Comparison of ENCODE assay signal across 12 mouse cellular contexts in genomic region chr10:77214586-77214985, GRCm38 (mm10). TPM values are rescaled to one million over a fixed set of nuclear protein-coding genes. Genes with fewer than 3 reads are reported as not detected.
DNase-seq lines count a peak whose midpoint lies in the region; ATAC-seq and TF ChIP-seq lines count a peak whose summit lies in the region.
"Had no signal": no experiment of that assay in that cellular context is flagged by ENCODE, and none has a peak within 500 bp of the region (broad histone marks: within the 10 kb centered on the region; RNA-seq: fewer than 3 reads in every experiment).

No protein-coding gene starts in this region.

- peaks cover 58% of the 10 kb centered on the region for H3K4me1 ChIP-seq in heart, embryonic 11.5 days (ENCODE audit: control insufficient read depth, insufficient read depth, low read length)
- peaks cover 7 to 10% of the 10 kb centered on the region in 2 experiments; a peak in 2 of 4 replicates for H3K4me1 ChIP-seq in ES-E14 (ENCODE audit: control insufficient read depth in 2 of 2, insufficient read depth in 2 of 2, low read length in 2 of 2, poor library complexity in 1 of 2)
- H3K4me1 ChIP-seq in brown adipose tissue, adult 24 weeks (ENCODE audit: control insufficient read depth, insufficient read depth, insufficient read length, low read length): peaks cover 14% of the 10 kb centered on the region

- 0 out of 2 replicates have a peak overlapping the region, but pooled peaks have one; percentile 29 for H3K27ac ChIP-seq in heart, embryonic 11.5 days (ENCODE audit: low read depth, low read length)
- no peak overlapping the region for H3K27ac ChIP-seq in ES-E14 (ENCODE audit: insufficient read depth, low read depth, low read length, poor library complexity, severe bottlenecking)
- H3K27ac ChIP-seq in brown adipose tissue, adult 24 weeks (replicated peaks; ENCODE audit: low read depth, low read length): peak overlapping the region; percentile 24; the same call in 1 of the 2 replicates

- intact Hi-C loops in heart, postnatal 10 days (cut with DNase I): no loop called here
- intact Hi-C loops in left cerebral cortex, postnatal 14 days (cut with DNase I): no loop called here

- H3K9ac ChIP-seq in heart, embryonic 11.5 days (ENCODE audit: low read depth, low read length): no peak overlapping the region
- no peak overlapping the region for H3K9ac ChIP-seq in ES-E14 (ENCODE audit: insufficient read depth, low read depth, low read length, poor library complexity, severe bottlenecking)

- H3K9me3 ChIP-seq in heart, embryonic 11.5 days (replicated peaks; ENCODE audit: control insufficient read depth, low read length): no peaks in the 10 kb centered on the region
- no peaks in the 10 kb centered on the region for H3K9me3 ChIP-seq in ES-E14 (ENCODE audit: control insufficient read depth, insufficient read depth, low read depth, low read length)
- H3K9me3 ChIP-seq: forebrain, embryonic 10.5 days had no signal

- H3K27me3 ChIP-seq in heart, embryonic 11.5 days (ENCODE audit: control insufficient read depth, insufficient read depth, low read length): no peaks in the 10 kb centered on the region

- no peaks in the 10 kb centered on the region for H3K36me3 ChIP-seq in heart, embryonic 11.5 days (ENCODE audit: control insufficient read depth, insufficient read depth, low read length)
- H3K36me3 ChIP-seq in ES-E14 (ENCODE audit: control insufficient read depth, insufficient read depth, low read length, poor library complexity, severe bottlenecking): no peaks in the 10 kb centered on the region
- H3K36me3 ChIP-seq: forebrain, embryonic 10.5 days had no signal

- no peak for ATAC-seq in heart, embryonic 11.5 days (replicated peaks; ENCODE audit: insufficient number of reproducible peaks, low FRiP score, low TSS enrichment)

- DNase-seq in heart, postnatal 10 days: no peak
- DNase-seq in ES-E14 (ENCODE audit: low read depth, low spot score) (no peak), adipocyte (ENCODE audit: low spot score) (no peak)
- DNase-seq in kidney, postnatal 25 days: peak; percentile 70 to 85
- DNase-seq in right cerebral cortex, adult 18-20 months: no peak
- DNase-seq in left cerebral cortex, postnatal 14 days (ENCODE audit: low spot score in 2 of 2): no peak
- DNase-seq: cerebellum, postnatal 14 days; layer of hippocampus, adult 9-11 months; thymus, postnatal 25 days had no signal

- in situ Hi-C loops in ES-E14 (cut with MboI; ENCODE audit: low sequenced_read_pairs in 2 of 2, unreplicated experiment in 2 of 2): no loop called here

- H3K4me3 ChIP-seq in heart, embryonic 11.5 days (ENCODE audit: low read depth, low read length): no peak overlapping the region
- no peak overlapping the region for H3K4me3 ChIP-seq in ES-E14 (ENCODE audit: insufficient read depth in 1 of 2, low read depth in 1 of 2, low read length in 2 of 2, poor library complexity in 1 of 2, severe bottlenecking in 1 of 2)
- H3K4me3 ChIP-seq in brown adipose tissue, adult 24 weeks (ENCODE audit: insufficient read depth, low read depth, low read length): no peak overlapping the region
- H3K4me3 ChIP-seq: forebrain, embryonic 10.5 days had no signal

- 57% methylated on average over 8 of the region's 8 CpGs for WGBS in heart, embryonic 11.5 days (ENCODE audit: insufficient replicate concordance)

- no peak overlapping the region for H3K4me2 ChIP-seq in heart, embryonic 11.5 days

TF ChIP-seq in ES-E14, 5 proteins besides CTCF, POLR2A, EP300 and RAD21:
- TF ChIP-seq ZC3H11A (IDR thresholded peaks at IDR 0.05; ENCODE audit: borderline replicate concordance, low read depth, low read length): no peak
- TF ChIP-seq MAFK (IDR thresholded peaks at IDR 0.05; ENCODE audit: insufficient read depth, low read depth, low read length): peak; percentile 72
- no peak for TF ChIP-seq ZNF384 (IDR thresholded peaks at IDR 0.05; ENCODE audit: low read depth, low read length)
- no peak for TF ChIP-seq CHD2 (IDR thresholded peaks at IDR 0.05; ENCODE audit: low read depth, low read length)

RNA-seq across cellular contexts. Expression of gene Pofut2, which starts 44.4 kb away (rescaled TPM):
- 118 and 133 TPM in 2 replicates for polyA plus RNA-seq in heart, embryonic 11.5 days (2014; fragmentation: Nextera tagmentation; extraction: Ambion mirVana)
- total RNA-seq in heart, postnatal 10 days (2021): 10 to 100 TPM; 60.3 to 61.0 TPM
- total RNA-seq in ES-E14 (2012; rRNA removed): 67.6 and 101 TPM in 2 replicates
- 24.0 and 31.2 TPM in 2 replicates for polyA plus RNA-seq in brown adipose tissue, adult 24 weeks (2012; ENCODE audit: insufficient read depth, insufficient read length, missing spikeins)
- 10 to 100 TPM; 35.3 to 36.0 TPM for total RNA-seq in left cerebral cortex, postnatal 14 days (2021)

RNA-seq across cellular contexts. Expression of gene Col18a1, which starts 48.2 kb away (rescaled TPM):
- 113 and 164 TPM in 2 replicates for polyA plus RNA-seq in heart, embryonic 11.5 days (2014; fragmentation: Nextera tagmentation; extraction: Ambion mirVana)
- total RNA-seq in heart, postnatal 10 days (2021): 10 to 100 TPM; 49.9 to 53.2 TPM
- 414 and 791 TPM in 2 replicates for total RNA-seq in ES-E14 (2012; rRNA removed)
- polyA plus RNA-seq in brown adipose tissue, adult 24 weeks (2012; ENCODE audit: insufficient read depth, insufficient read length, missing spikeins): 8.5 and 11.3 TPM in 2 replicates
- 10 to 100 TPM in 1 of 2 experiments, 1 to 10 TPM in 1; 9.5 to 10.7 TPM for total RNA-seq in left cerebral cortex, postnatal 14 days (2021)

Comparison
In these comparisons a context has a peak if more than half of its experiments do, and no peak if none do; other contexts are left out.
1. DNase-seq: peak in kidney, postnatal 25 days (2 of 2); none in heart, postnatal 10 days (0 of 2), ES-E14 (single experiment), right cerebral cortex, adult 18-20 months (single experiment), left cerebral cortex, postnatal 14 days (0 of 2) and adipocyte (single experiment).
2. RNA of gene Col18a1, which starts 48.2 kb away (total RNA-seq): 414 to 791 TPM in ES-E14 and 49.9 to 53.2 TPM in heart, postnatal 10 days; 9.5 to 10.7 TPM in left cerebral cortex, postnatal 14 days; every median in the first group is over 4 times any median in the second.